Mouse (Mus musculus): Measurements from ENCODE around the gene Mapk8ip1.

DNA sequence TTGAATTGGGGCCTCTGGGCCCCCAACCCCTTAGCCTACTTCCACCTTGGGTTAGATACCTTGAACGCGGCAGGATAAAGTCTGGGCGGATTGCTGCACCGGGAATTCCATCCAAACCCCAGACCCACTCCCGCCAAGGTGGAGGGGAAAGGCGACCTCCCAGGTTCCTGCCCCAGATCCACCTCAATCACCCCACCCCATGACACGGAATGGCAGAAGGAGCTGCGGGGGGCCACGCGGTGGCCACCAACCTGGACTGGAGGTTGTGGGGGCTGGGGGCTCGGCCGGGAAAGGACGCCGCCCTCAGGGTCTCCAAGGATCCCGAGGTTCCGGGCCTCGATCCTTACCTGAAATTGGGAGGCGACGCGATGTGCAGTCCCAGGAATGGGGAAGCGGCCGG lies 381 bp downstream of the Mapk8ip1 start:
- TF ChIP-seq GATA1 (IDR thresholded peaks at IDR 0.05; ENCODE audit: borderline replicate concordance, low read length) (no peak), FLI1 (IDR thresholded peaks at IDR 0.05; ENCODE audit: low read length) (no peak)
